Mouse (Mus musculus): ENCODE results near the gene Hmgcs1. TPM values are rescaled to one million over a fixed set of nuclear protein-coding genes. Genes with fewer than 3 reads are reported as not detected.
"Not testable (repeated sequence)": the region's sequence is repeated elsewhere in the genome, so short reads cannot be mapped to it uniquely, and the experiment has no call there.

Gene Hmgcs1
- polyA plus RNA-seq, 1 experiment from 2014 or later: 178 TPM

GRCm38 (mm10) chr13:119656246-119656645, 33.9 kb upstream of the Hmgcs1 start:
- Histone ChIP-seq H3K27me3 (ENCODE audit: control insufficient read depth, insufficient read depth, low read length) (no peaks in the 10 kb centered on the region), H3K9me3 (ENCODE audit: control insufficient read depth, low read depth, low read length) (no peaks in the 10 kb centered on the region; the same call in 1 of the 2 replicates), H3K36me3 (ENCODE audit: control insufficient read depth, insufficient read depth, low read length) (no peaks in the 10 kb centered on the region), H3K4me3 (ENCODE audit: low read depth, low read length) (no peak overlapping the region), H3K4me2 (replicated peaks; ENCODE audit: low read depth, low read length) (no peak overlapping the region), H3K4me1 (ENCODE audit: control insufficient read depth, insufficient read depth, low read length) (no peaks in the 10 kb centered on the region), H3K27ac (ENCODE audit: low read length) (no peak overlapping the region), H3K9ac (replicated peaks; ENCODE audit: low read depth, low read length) (no peak overlapping the region)
- WGBS: 76% methylated on average over 2 of the region's 2 CpGs
- ATAC-seq (ENCODE audit: insufficient number of reproducible peaks, insufficient read depth, low FRiP score, low read depth): no peak

GRCm38 (mm10) chr13:119656846-119657416, 33.2 kb upstream of the Hmgcs1 start:
- H3K27me3 ChIP-seq (ENCODE audit: control insufficient read depth, insufficient read depth, low read length): no peaks in the 10 kb centered on the region
- no peak for ATAC-seq (ENCODE audit: insufficient number of reproducible peaks, insufficient read depth, low FRiP score, low read depth)
- WGBS: 80% methylated on average over 6 of the region's 6 CpGs
- no peaks in the 10 kb centered on the region; the same call in 1 of the 2 replicates for H3K9me3 ChIP-seq (ENCODE audit: control insufficient read depth, low read depth, low read length)
- H3K4me3 ChIP-seq (ENCODE audit: low read depth, low read length): no peak overlapping the region
- H3K27ac ChIP-seq (ENCODE audit: low read length): no peak overlapping the region
- no peaks in the 10 kb centered on the region for H3K36me3 ChIP-seq (ENCODE audit: control insufficient read depth, insufficient read depth, low read length)
- no peak overlapping the region for H3K4me2 ChIP-seq (replicated peaks; ENCODE audit: low read depth, low read length)
- no peak overlapping the region for H3K9ac ChIP-seq (replicated peaks; ENCODE audit: low read depth, low read length)
- H3K4me1 ChIP-seq (ENCODE audit: control insufficient read depth, insufficient read depth, low read length): no peaks in the 10 kb centered on the region

- not testable (repeated sequence) for H3K27ac ChIP-seq (ENCODE audit: low read length); H3K4me3 ChIP-seq (ENCODE audit: low read depth, low read length); H3K4me2 ChIP-seq (replicated peaks; ENCODE audit: low read depth, low read length); H3K4me1 ChIP-seq (ENCODE audit: control insufficient read depth, insufficient read depth, low read length); H3K27me3 ChIP-seq (ENCODE audit: control insufficient read depth, insufficient read depth, low read length); H3K36me3 ChIP-seq (ENCODE audit: control insufficient read depth, insufficient read depth, low read length); ATAC-seq (ENCODE audit: insufficient number of reproducible peaks, insufficient read depth, low FRiP score, low read depth); H3K9me3 ChIP-seq (ENCODE audit: control insufficient read depth, low read depth, low read length); H3K9ac ChIP-seq (replicated peaks; ENCODE audit: low read depth, low read length)
- 79% methylated on average over 4 of the region's 9 CpGs for WGBS
These were observed 28.8 kb upstream of the Hmgcs1 start for GRCm38 (mm10) chr13:119661420-119661819.

DNA sequence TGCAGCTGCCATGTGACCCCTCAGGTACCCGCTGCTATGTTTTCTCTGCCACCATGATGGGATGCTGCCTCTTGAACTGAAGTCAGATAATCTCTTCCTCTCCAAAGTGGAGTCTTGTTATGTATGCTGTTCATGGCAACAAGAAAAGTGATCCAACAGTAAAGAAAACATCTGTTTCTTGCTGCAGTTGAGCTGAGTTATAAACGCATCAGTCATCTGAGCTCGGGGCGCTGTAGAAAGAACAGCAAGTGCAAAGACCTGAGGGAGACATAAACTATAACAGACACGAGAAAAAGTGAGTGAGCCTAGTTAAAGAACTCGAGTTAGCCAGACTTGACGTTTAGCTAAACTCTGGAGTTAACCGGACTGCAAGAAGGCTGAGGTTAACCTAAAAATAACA, 11.4 kb upstream of the Hmgcs1 start:
- Histone ChIP-seq H3K27ac (ENCODE audit: low read length) (no peak overlapping the region), H3K4me2 (replicated peaks; ENCODE audit: low read depth, low read length) (no peak overlapping the region)
- 44% methylated on average over 8 of the region's 8 CpGs for WGBS

DNA sequence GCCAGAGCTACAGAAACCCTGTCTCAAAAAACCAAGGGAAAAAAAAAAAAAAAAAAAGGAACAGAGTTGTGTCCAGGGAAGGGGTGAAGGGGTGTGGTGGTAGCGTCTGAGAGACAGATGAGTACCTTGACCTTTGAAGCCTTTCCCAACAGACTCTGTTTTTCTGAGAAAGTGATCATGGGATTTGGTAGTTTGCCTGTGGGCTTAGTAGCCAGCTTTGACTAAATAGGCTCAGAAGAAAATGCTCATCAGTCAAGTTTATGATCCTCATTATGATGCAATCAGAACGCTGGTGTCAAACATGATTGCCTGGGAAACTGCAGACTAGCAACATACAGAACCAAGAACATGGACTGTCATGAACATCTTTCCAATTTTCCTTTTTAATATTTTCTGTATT, 10.5 kb upstream of the Hmgcs1 start:
- no peak for ATAC-seq (ENCODE audit: insufficient number of reproducible peaks, insufficient read depth, low FRiP score, low read depth)
- 69% methylated on average over 2 of the region's 2 CpGs for WGBS
- H3K9ac ChIP-seq (replicated peaks; ENCODE audit: low read depth, low read length): no peak overlapping the region

More for the DNA sequence above, 11.4 kb upstream of the Hmgcs1 start:
- no peak for ATAC-seq (ENCODE audit: insufficient number of reproducible peaks, insufficient read depth, low FRiP score, low read depth)
- H3K27me3 ChIP-seq (ENCODE audit: control insufficient read depth, insufficient read depth, low read length): no peaks in the 10 kb centered on the region
- no peak overlapping the region for H3K4me3 ChIP-seq (ENCODE audit: low read depth, low read length)
- no peaks in the 10 kb centered on the region for H3K9me3 ChIP-seq (ENCODE audit: control insufficient read depth, low read depth, low read length)
- no peak overlapping the region for H3K9ac ChIP-seq (replicated peaks; ENCODE audit: low read depth, low read length)
- H3K36me3 ChIP-seq (ENCODE audit: control insufficient read depth, insufficient read depth, low read length): no peaks in the 10 kb centered on the region
- peaks cover 3% of the 10 kb centered on the region; the same call in 1 of the 2 replicates for H3K4me1 ChIP-seq (ENCODE audit: control insufficient read depth, insufficient read depth, low read length)

DNA sequence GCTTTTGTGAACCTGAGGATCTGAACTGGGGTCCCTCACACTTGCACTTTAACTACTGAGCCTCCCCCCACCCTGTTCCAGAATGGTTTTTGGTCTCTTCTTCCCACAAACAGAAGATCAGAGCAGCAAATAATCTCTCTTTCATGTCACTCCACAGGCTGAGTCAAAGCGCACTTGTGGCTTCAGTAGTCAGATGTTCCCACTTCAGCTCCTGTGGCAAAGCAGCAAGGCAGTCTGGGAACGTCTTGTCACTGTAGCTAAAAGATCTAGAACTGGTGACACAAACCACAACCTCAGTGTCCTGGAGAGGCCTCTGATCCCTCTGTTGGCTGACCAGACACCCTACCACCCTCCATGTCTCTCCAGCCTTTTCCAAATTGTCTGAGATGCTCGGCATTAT, 9.0 kb upstream of the Hmgcs1 start:
- H3K27me3 ChIP-seq (ENCODE audit: control insufficient read depth, insufficient read depth, low read length): no peaks in the 10 kb centered on the region
- H3K9ac ChIP-seq (replicated peaks; ENCODE audit: low read depth, low read length): no peak overlapping the region
- H3K36me3 ChIP-seq (ENCODE audit: control insufficient read depth, insufficient read depth, low read length): no peaks in the 10 kb centered on the region
- no peak overlapping the region for H3K4me2 ChIP-seq (replicated peaks; ENCODE audit: low read depth, low read length)
- no peak overlapping the region for H3K4me3 ChIP-seq (ENCODE audit: low read depth, low read length)
- no peak for ATAC-seq (ENCODE audit: insufficient number of reproducible peaks, insufficient read depth, low FRiP score, low read depth)
- peaks cover 5% of the 10 kb centered on the region; the same call in 1 of the 2 replicates for H3K4me1 ChIP-seq (ENCODE audit: control insufficient read depth, insufficient read depth, low read length)
- H3K27ac ChIP-seq (ENCODE audit: low read length): no peak overlapping the region
- no peaks in the 10 kb centered on the region for H3K9me3 ChIP-seq (ENCODE audit: control insufficient read depth, low read depth, low read length)
- WGBS: 62% methylated on average over 3 of the region's 3 CpGs

More for the DNA sequence above, 10.5 kb upstream of the Hmgcs1 start:
- Histone ChIP-seq H3K27me3 (ENCODE audit: control insufficient read depth, insufficient read depth, low read length) (no peaks in the 10 kb centered on the region), H3K9me3 (ENCODE audit: control insufficient read depth, low read depth, low read length) (no peaks in the 10 kb centered on the region), H3K27ac (ENCODE audit: low read length) (no peak overlapping the region), H3K4me2 (replicated peaks; ENCODE audit: low read depth, low read length) (no peak overlapping the region), H3K36me3 (ENCODE audit: control insufficient read depth, insufficient read depth, low read length) (no peaks in the 10 kb centered on the region), H3K4me1 (ENCODE audit: control insufficient read depth, insufficient read depth, low read length) (peaks cover 5% of the 10 kb centered on the region; the same call in 1 of the 2 replicates), H3K4me3 (ENCODE audit: low read depth, low read length) (no peak overlapping the region)

GRCm38 (mm10) chr13:119684416-119685177, 5.6 kb upstream of the Hmgcs1 start:
- H3K9ac ChIP-seq (replicated peaks; ENCODE audit: low read depth, low read length): no peak overlapping the region
- WGBS: 47% methylated on average over 11 of the region's 11 CpGs
- peaks cover 5% of the 10 kb centered on the region; the same call in 1 of the 2 replicates for H3K4me1 ChIP-seq (ENCODE audit: control insufficient read depth, insufficient read depth, low read length)
- no peak for ATAC-seq (ENCODE audit: insufficient number of reproducible peaks, insufficient read depth, low FRiP score, low read depth)
- H3K27me3 ChIP-seq (ENCODE audit: control insufficient read depth, insufficient read depth, low read length): no peaks in the 10 kb centered on the region
- H3K9me3 ChIP-seq (ENCODE audit: control insufficient read depth, low read depth, low read length): no peaks in the 10 kb centered on the region
- no peaks in the 10 kb centered on the region for H3K36me3 ChIP-seq (ENCODE audit: control insufficient read depth, insufficient read depth, low read length)
- H3K27ac ChIP-seq (ENCODE audit: low read length): no peak overlapping the region
- no peak overlapping the region for H3K4me3 ChIP-seq (ENCODE audit: low read depth, low read length)
- no peak overlapping the region for H3K4me2 ChIP-seq (replicated peaks; ENCODE audit: low read depth, low read length)

DNA sequence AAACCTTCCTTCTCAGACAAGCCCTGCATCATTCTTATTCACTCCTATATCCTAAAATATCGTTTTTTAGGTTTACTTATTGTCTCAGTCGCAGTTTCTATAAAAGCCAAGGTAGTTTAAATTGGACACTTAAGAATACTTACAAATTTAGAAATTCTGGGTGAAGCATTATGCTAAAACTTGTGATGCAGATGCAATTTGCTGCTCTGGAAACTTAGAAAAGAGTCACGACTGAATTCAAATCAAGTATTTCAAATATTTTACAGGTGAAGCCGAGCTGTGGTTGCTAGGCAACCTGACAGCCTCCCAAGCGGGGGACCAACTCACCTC, 505 bp upstream of the Hmgcs1 start:
- Histone ChIP-seq H3K27ac (ENCODE audit: low read length) (no peak overlapping the region), H3K9ac (replicated peaks; ENCODE audit: low read depth, low read length) (no peak overlapping the region), H3K36me3 (ENCODE audit: control insufficient read depth, insufficient read depth, low read length) (0 out of 2 replicates have a peak, but pooled peaks cover under 1% of the 10 kb centered on the region), H3K9me3 (ENCODE audit: control insufficient read depth, low read depth, low read length) (no peaks in the 10 kb centered on the region), H3K27me3 (ENCODE audit: control insufficient read depth, insufficient read depth, low read length) (no peaks in the 10 kb centered on the region), H3K4me1 (ENCODE audit: control insufficient read depth, insufficient read depth, low read length) (peaks cover 6% of the 10 kb centered on the region; the same call in 1 of the 2 replicates), H3K4me2 (replicated peaks; ENCODE audit: low read depth, low read length) (peak overlapping the region; percentile 33), H3K4me3 (ENCODE audit: low read depth, low read length) (peak overlapping the region; percentile 24)
- no peak for ATAC-seq (ENCODE audit: insufficient number of reproducible peaks, insufficient read depth, low FRiP score, low read depth)
- WGBS: 8% methylated on average over 5 of the region's 5 CpGs

Data from stomach, embryonic 14.5 days (tissue).